Mouse (Mus musculus) limb, embryonic 14.5 days (tissue): ENCODE measurements at regions not wholly inside any gene's neighbourhood (a gene's known extent, or its start where the extent isn't known, plus 50 kb on each side); places are given as distances from the start of the nearest gene placed in this dataset.

Experiments
- ATAC-seq: fragments of 200-750 bp; cut with Nextera tagmentation; 2 replicates; pipeline ENCODE4 v1.8.0; 2017; ENCODE audit warnings: low read depth, moderate number of reproducible peaks, moderate TSS enrichment; ENCODE audit not compliant: low FRiP score
- DNase-seq: peaks from one replicate; pipeline ENCODE4 v3.0.0-alpha.2; 2015; ENCODE audit warnings: low spot score
- H3K27ac ChIP-seq: fragments of 300-500 bp; sonication (generic); replicated peaks from 2 replicates; pipeline ENCODE4 v1.5.1; 2014; ENCODE audit warnings: low read depth, mild to moderate bottlenecking, low read length, moderate library complexity, mixed read lengths
- H3K27me3 ChIP-seq: fragments of 300-500 bp; sonication (generic); 2 replicates; pipeline ENCODE4 v1.6.1; 2014; ENCODE audit warnings: low read length, mixed read lengths; ENCODE audit not compliant: control insufficient read depth, insufficient read depth
- H3K36me3 ChIP-seq: fragments of 300-500 bp; sonication (generic); 2 replicates; pipeline ENCODE4 v1.6.1; 2014; ENCODE audit warnings: mild to moderate bottlenecking, low read length, moderate library complexity, mixed read lengths; ENCODE audit not compliant: control insufficient read depth, insufficient read depth
- H3K4me1 ChIP-seq: fragments of 300-500 bp; sonication (generic); 2 replicates; pipeline ENCODE4 v1.6.1; 2014; ENCODE audit warnings: antibody characterized with exemption, low read length, mixed read lengths; ENCODE audit not compliant: control insufficient read depth, insufficient read depth
- H3K4me2 ChIP-seq: fragments of 300-500 bp; sonication (generic); replicated peaks from 2 replicates; pipeline ENCODE4 v1.6.1; 2014; ENCODE audit warnings: low read depth, mild to moderate bottlenecking, low read length, moderate library complexity; ENCODE audit not compliant: severe bottlenecking
- H3K4me3 ChIP-seq: fragments of 300-500 bp; sonication (generic); replicated peaks from 2 replicates; pipeline ENCODE4 v1.5.1; 2014; ENCODE audit warnings: low read length
- H3K9ac ChIP-seq: fragments of 300-500 bp; sonication (generic); 2 replicates; pipeline ENCODE4 v1.6.1; 2014; ENCODE audit warnings: mild to moderate bottlenecking, low read depth, low read length, moderate library complexity; ENCODE audit not compliant: severe bottlenecking
- H3K9me3 ChIP-seq: fragments of 300-500 bp; sonication (generic); 2 replicates; pipeline ENCODE4 v1.6.1; 2016; ENCODE audit warnings: low read length; ENCODE audit not compliant: control insufficient read depth
- POLR2A ChIP-seq: fragments of 200-500 bp; IDR thresholded peaks from 2 replicates; pipeline ENCODE4 v1.8.0; 2012; ENCODE audit warnings: inconsistent platforms, mild to moderate bottlenecking, moderate library complexity, borderline replicate concordance; ENCODE audit not compliant: insufficient read depth, insufficient read length; ENCODE audit errors: extremely low read depth
- WGBS: fragments of 180-500 bp; shearing (Covaris S2); extraction: QIAGEN DNeasy Blood & Tissue Kit; methylation state at CpG from one replicate; pipeline ENCODE4 v1.1.7; 2014; 5-methylcytosine and 5-hydroxymethylcytosine counted together

GRCm38 (mm10) chr1:105084556-105084955, 272.0 kb downstream of the Rnf152 start:
- H3K9me3 ChIP-seq = no peaks in the 10 kb centered on the region
- TF ChIP-seq POLR2A = no peak
- H3K4me1 ChIP-seq = 0 out of 2 replicates have a peak, but pooled peaks cover 5% of the 10 kb centered on the region
- WGBS = 90% methylated on average over 3 of the region's 3 CpGs
- H3K27ac ChIP-seq = no peak overlapping the region
- H3K4me3 ChIP-seq = no peak overlapping the region
- ATAC-seq (no peak), DNase-seq (no peak)
- H3K4me2 ChIP-seq = no peak overlapping the region
- no peak overlapping the region for H3K9ac ChIP-seq
- H3K27me3 ChIP-seq = no peaks in the 10 kb centered on the region
- H3K36me3 ChIP-seq = no peaks in the 10 kb centered on the region

GRCm38 (mm10) chr1:105083551-105084103, 272.9 kb downstream of the Rnf152 start:
- Histone ChIP-seq H3K9me3 (no peaks in the 10 kb centered on the region), H3K4me1 (no peaks in the 10 kb centered on the region), H3K4me3 (no peak overlapping the region), H3K9ac (no peak overlapping the region), H3K27ac (no peak overlapping the region), H3K36me3 (no peaks in the 10 kb centered on the region), H3K27me3 (no peaks in the 10 kb centered on the region), H3K4me2 (no peak overlapping the region)
- DNase-seq (no peak), ATAC-seq (no peak; the same call in 1 of the 2 replicates)
- TF ChIP-seq POLR2A = no peak
- WGBS = 43% methylated on average over 6 of the region's 6 CpGs

DNA sequence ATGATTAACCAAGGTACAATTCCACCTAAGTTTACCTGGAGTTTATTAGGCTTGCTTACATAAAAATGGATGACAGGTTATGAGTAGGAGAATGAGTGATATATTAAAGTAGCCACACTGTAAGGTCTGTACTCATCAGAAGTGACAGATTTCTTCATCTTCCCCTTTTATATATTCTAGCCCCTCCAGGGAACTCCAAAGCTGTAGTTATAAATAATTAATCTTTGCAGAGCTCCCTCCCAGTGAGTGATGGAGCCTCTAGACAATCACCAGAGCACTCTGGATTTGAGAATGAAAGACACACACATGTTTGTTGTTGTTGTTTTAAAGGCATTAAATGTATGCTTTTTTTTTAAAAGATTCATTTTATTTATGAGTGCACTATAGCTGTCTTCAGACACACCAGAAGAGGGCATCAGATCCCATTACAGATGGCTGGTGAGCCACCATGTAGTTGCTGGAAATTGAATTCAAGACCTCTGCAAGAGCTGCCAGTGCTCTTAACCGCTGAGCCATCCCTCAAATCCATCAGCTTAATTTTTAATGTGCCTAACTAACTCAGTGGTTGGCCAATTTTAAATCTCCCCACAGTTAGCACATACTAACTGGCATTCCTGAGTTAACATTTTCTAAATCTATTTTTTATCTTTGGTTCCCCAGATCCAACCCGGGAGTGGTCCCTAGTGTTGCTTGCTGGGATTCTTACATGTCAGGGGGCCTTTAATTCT, 273.5 kb downstream of the Rnf152 start:
- TF ChIP-seq POLR2A = no peak
- Histone ChIP-seq H3K9ac (no peak overlapping the region), H3K4me3 (no peak overlapping the region), H3K9me3 (no peaks in the 10 kb centered on the region), H3K4me2 (no peak overlapping the region), H3K27me3 (no peaks in the 10 kb centered on the region), H3K4me1 (no peaks in the 10 kb centered on the region), H3K27ac (no peak overlapping the region), H3K36me3 (no peaks in the 10 kb centered on the region)
- WGBS = 70% methylated on average over 2 of the region's 2 CpGs
- no peak for ATAC-seq
- DNase-seq = no peak

DNA sequence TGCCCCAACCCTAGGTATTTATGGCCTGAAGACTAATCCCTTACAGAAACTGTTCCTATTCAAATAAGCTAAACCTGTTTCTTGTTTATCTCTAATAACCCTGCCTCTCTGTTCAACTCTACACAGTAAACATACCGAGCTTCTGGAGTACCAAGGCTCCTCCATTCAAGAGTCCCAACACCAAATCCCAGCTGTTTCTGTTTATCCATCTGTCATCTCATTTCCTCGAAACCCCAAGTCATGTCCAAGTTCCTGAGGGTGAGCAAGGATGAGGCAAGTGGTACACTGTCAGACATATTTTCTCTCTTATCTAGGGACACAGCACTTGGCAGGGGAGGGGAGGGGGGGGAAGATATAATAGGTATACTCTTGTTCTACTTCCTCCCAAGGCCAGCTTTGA, 274.6 kb downstream of the Rnf152 start:
- DNase-seq = no peak
- Histone ChIP-seq H3K9me3 (no peaks in the 10 kb centered on the region), H3K9ac (no peak overlapping the region), H3K27me3 (no peaks in the 10 kb centered on the region), H3K36me3 (no peaks in the 10 kb centered on the region), H3K4me1 (no peaks in the 10 kb centered on the region), H3K4me3 (no peak overlapping the region), H3K27ac (no peak overlapping the region), H3K4me2 (no peak overlapping the region)
- WGBS = 22% methylated on average over 2 of the region's 2 CpGs
- TF ChIP-seq POLR2A = no peak
- ATAC-seq = no peak

DNA sequence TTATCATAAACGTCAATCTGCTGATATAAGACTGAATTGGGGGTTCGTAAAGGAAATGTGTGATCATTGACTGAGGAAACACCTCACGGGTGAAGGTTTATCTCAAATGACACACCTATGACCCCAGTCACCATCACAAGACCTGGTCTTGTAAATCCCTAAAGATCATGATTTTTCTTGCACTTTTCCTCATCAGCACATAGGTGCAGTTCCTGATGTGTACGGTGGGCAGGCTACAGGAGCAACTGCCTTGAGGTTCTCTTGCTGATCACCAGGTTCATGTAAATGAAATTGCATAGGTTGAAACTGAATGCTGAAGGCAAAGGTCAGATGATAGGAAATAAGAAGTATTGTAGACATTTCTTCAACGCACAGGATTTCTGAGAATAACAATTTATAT, 277.1 kb downstream of the Rnf152 start:
- Histone ChIP-seq H3K36me3 (no peaks in the 10 kb centered on the region), H3K9ac (no peak overlapping the region), H3K4me2 (no peak overlapping the region), H3K27ac (no peak overlapping the region), H3K4me1 (no peaks in the 10 kb centered on the region), H3K9me3 (no peaks in the 10 kb centered on the region), H3K27me3 (no peaks in the 10 kb centered on the region), H3K4me3 (no peak overlapping the region)
- no peak for TF ChIP-seq POLR2A
- WGBS = 89% methylated on average over 5 of the region's 5 CpGs
- DNase-seq (no peak), ATAC-seq (no peak)

- Histone ChIP-seq H3K9me3 (no peaks in the 10 kb centered on the region), H3K4me2 (no peak overlapping the region), H3K36me3 (no peaks in the 10 kb centered on the region), H3K27ac (no peak overlapping the region), H3K4me3 (no peak overlapping the region), H3K27me3 (no peaks in the 10 kb centered on the region), H3K9ac (no peak overlapping the region), H3K4me1 (no peaks in the 10 kb centered on the region)
- no peak for ATAC-seq
- WGBS = 82% methylated on average over 3 of the region's 3 CpGs
- TF ChIP-seq POLR2A = no peak
- no peak for DNase-seq
Observed at GRCm38 (mm10) chr1:105075728-105076127, 280.8 kb downstream of the Rnf152 start.
